Mouse (Mus musculus) colon, adult 2 months (tissue): ENCODE data around the gene Gm5678. TPM values are rescaled to one million over a fixed set of nuclear protein-coding genes. Genes with fewer than 3 reads are reported as not detected.

Experiments used
- polyA plus RNA-seq: library from polyadenylated mRNA; depleted of rRNA; stranded (reverse); fragments of >200 nt; gene quantifications from 2 replicates; pipeline ENCODE4 v1.2.3, GENCODE M21; 2012; rRNA removed

The Gm5678 gene
- not detected in 2 replicates for polyA plus RNA-seq

DNA sequence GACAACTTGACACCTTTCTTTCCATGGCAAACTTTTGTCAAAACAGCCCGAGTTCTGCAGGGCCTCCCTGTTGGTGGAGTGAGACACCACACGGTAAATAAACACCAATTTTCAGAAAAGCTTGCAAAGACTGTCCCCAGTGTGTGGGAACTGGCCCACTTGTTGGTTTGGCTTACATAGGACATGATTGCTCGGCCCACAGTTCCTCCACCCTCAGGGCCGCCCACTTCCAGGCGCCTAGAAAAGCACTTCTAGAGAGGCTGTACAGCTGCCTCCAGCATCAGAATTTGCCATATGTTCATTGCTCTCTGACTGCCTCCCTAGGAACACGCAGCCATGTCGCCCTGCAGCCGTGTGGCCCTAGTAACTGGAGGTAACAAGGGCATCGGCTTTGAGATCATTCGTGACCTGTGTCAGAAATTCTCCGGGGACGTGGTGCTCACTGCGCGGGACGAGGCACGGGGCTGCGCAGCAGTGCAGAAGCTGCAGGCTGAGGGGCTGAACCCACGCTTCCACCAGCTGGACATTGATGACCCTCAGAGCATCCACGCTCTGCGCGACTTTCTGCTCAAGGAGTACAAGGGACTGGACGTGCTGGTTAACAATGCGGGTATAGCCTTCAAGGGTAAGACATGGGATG, at the start of gene Gm5678:
TSS of gene Gm5678 (plus strand) at position 337 of the 640 bp plus-strand sequence.

GRCm38 (mm10) chr16:93603439-93604212, 24.3 kb upstream of the Gm5678 start, which contains the start of gene Setd4:
Gene Setd4 (minus strand): TSS chr16:93604063.

GRCm38 (mm10) chr16:93605553-93605952, 22.3 kb upstream of the Gm5678 start, which contains the start of gene Cbr1:
Gene Cbr1 (plus strand): TSS chr16:93605853.

Other genes starting within 250 kb of the Gm5678 start
- 9.7 and 16.8 TPM in 2 replicates for gene Setd4, start 24.0 kb upstream of the Gm5678 start, polyA plus RNA-seq
- gene Cbr1, start 22.2 kb upstream of the Gm5678 start, polyA plus RNA-seq = 381 and 484 TPM in 2 replicates
- gene Cbr3, start 55.1 kb downstream of the Gm5678 start, polyA plus RNA-seq = 35.0 and 73.3 TPM in 2 replicates
- 110 and 122 TPM in 2 replicates for gene Dop1b, start 83.8 kb downstream of the Gm5678 start, polyA plus RNA-seq
- 4.2 TPM in 2 replicates for gene Morc3, start 204.0 kb downstream of the Gm5678 start, polyA plus RNA-seq